Mouse (Mus musculus) regulatory T cell (primary cell): ENCODE results near the gene Mpped2.

ENCODE experiments used
- in situ Hi-C: fragments of 300-600 bp; cut with MboI, MseI; formaldehyde crosslinking; loops from one replicate; pipeline ENCODE4 v1.15.1; 2025; ENCODE audit warnings: high pct_unique_total_duplicates

Mpped2 gene

GRCm38 (mm10) chr2:106696372-106696771 lies 3.3 kb downstream of the Mpped2 start:
- in situ Hi-C loops = no loop called here

GRCm38 (mm10) chr2:106705664-106706063 lies 12.6 kb downstream of the Mpped2 start:
- in situ Hi-C loops = no loop called here

GRCm38 (mm10) chr2:106707136-106707535 lies 14.1 kb downstream of the Mpped2 start:
- in situ Hi-C loops = no loop called here

GRCm38 (mm10) chr2:106710862-106711477 lies 17.9 kb downstream of the Mpped2 start:
- in situ Hi-C loops = no loop called here

GRCm38 (mm10) chr2:106711506-106711905 lies 18.4 kb downstream of the Mpped2 start:
- in situ Hi-C loops = no loop called here

- in situ Hi-C loops = no loop called here
Measured at GRCm38 (mm10) chr2:106713151-106713550, 20.1 kb downstream of the Mpped2 start.

GRCm38 (mm10) chr2:106715674-106716364 lies 22.8 kb downstream of the Mpped2 start:
- in situ Hi-C loops = no loop called here

GRCm38 (mm10) chr2:106716365-106716717 lies 23.3 kb downstream of the Mpped2 start:
- in situ Hi-C loops = no loop called here

- in situ Hi-C loops = no loop called here
Measured at GRCm38 (mm10) chr2:106718888-106719287, 25.8 kb downstream of the Mpped2 start.

GRCm38 (mm10) chr2:106719434-106719833 lies 26.4 kb downstream of the Mpped2 start:
- in situ Hi-C loops = no loop called here

GRCm38 (mm10) chr2:106720644-106721043 lies 27.6 kb downstream of the Mpped2 start:
- in situ Hi-C loops = no loop called here

- in situ Hi-C loops = no loop called here
Measured at GRCm38 (mm10) chr2:106722020-106722419, 29.0 kb downstream of the Mpped2 start.

GRCm38 (mm10) chr2:106729951-106730564 lies 37.0 kb downstream of the Mpped2 start:
- in situ Hi-C loops = no loop called here

- in situ Hi-C loops = no loop called here
Measured at GRCm38 (mm10) chr2:106730608-106731007, 37.5 kb downstream of the Mpped2 start.

- in situ Hi-C loops = no loop called here
Measured at GRCm38 (mm10) chr2:106731478-106731877, 38.4 kb downstream of the Mpped2 start.

- in situ Hi-C loops = no loop called here
Measured at GRCm38 (mm10) chr2:106732171-106732570, 39.1 kb downstream of the Mpped2 start.

- in situ Hi-C loops = no loop called here
Measured at GRCm38 (mm10) chr2:106733396-106733795, 40.3 kb downstream of the Mpped2 start.

- in situ Hi-C loops = no loop called here
Measured at GRCm38 (mm10) chr2:106734004-106734403, 40.9 kb downstream of the Mpped2 start.

- in situ Hi-C loops = no loop called here
Measured at GRCm38 (mm10) chr2:106735211-106735610, 42.1 kb downstream of the Mpped2 start.

GRCm38 (mm10) chr2:106735792-106736359 lies 42.8 kb downstream of the Mpped2 start:
- in situ Hi-C loops = no loop called here

- in situ Hi-C loops = no loop called here
Measured at GRCm38 (mm10) chr2:106738951-106739350, 45.9 kb downstream of the Mpped2 start.

- in situ Hi-C loops = no loop called here
Measured at GRCm38 (mm10) chr2:106744086-106744485, 51.0 kb downstream of the Mpped2 start.

GRCm38 (mm10) chr2:106744601-106745000 lies 51.5 kb downstream of the Mpped2 start:
- in situ Hi-C loops = no loop called here
